Mouse (Mus musculus) forebrain, embryonic 14.5 days (tissue): Measurements from ENCODE around the gene Anp32a. TPM values are rescaled to one million over a fixed set of nuclear protein-coding genes. Genes with fewer than 3 reads are reported as not detected.

Experiments used
- ATAC-seq: fragments of 200-750 bp; cut with Nextera tagmentation; 2 replicates; pipeline ENCODE4 v1.8.0; 2017; ENCODE audit warnings: mild to moderate bottlenecking, moderate library complexity
- DNase-seq: peaks from one replicate; pipeline ENCODE4 v3.0.0-alpha.2; 2015; ENCODE audit warnings: low spot score
- H3K27ac ChIP-seq: fragments of 300-500 bp; sonication (generic); 2 replicates; pipeline ENCODE4 v1.5.1; 2014; ENCODE audit warnings: low read depth, mild to moderate bottlenecking, control low read depth, low read length, moderate library complexity
- H3K27me3 ChIP-seq: fragments of 300-500 bp; sonication (generic); replicated peaks from 2 replicates; pipeline ENCODE4 v1.6.1; 2014; ENCODE audit warnings: low read length, control low read depth, mixed read lengths; ENCODE audit not compliant: control insufficient read depth, insufficient read depth
- H3K36me3 ChIP-seq: fragments of 300-500 bp; sonication (generic); 2 replicates; pipeline ENCODE4 v1.6.1; 2014; ENCODE audit warnings: low read length, control low read depth; ENCODE audit not compliant: control insufficient read depth, insufficient read depth
- H3K4me1 ChIP-seq: fragments of 300-500 bp; sonication (generic); 2 replicates; pipeline ENCODE4 v1.6.1; 2014; ENCODE audit warnings: antibody characterized with exemption, low read length, control low read depth; ENCODE audit not compliant: control insufficient read depth, insufficient read depth
- H3K4me2 ChIP-seq: fragments of 300-500 bp; sonication (generic); 2 replicates; pipeline ENCODE4 v1.6.1; 2014; ENCODE audit warnings: mild to moderate bottlenecking, control low read depth, low read length
- H3K4me3 ChIP-seq: fragments of 300-500 bp; sonication (generic); 2 replicates; pipeline ENCODE4 v1.5.1; 2014; ENCODE audit warnings: low read depth, low read length, control low read depth
- H3K9ac ChIP-seq: fragments of 300-500 bp; sonication (generic); 2 replicates; pipeline ENCODE4 v1.6.1; 2014; ENCODE audit warnings: mild to moderate bottlenecking, low read length, control low read depth, moderate library complexity
- H3K9me3 ChIP-seq: fragments of 300-500 bp; sonication (generic); replicated peaks from 2 replicates; pipeline ENCODE4 v1.6.1; 2016; ENCODE audit warnings: low read length, control low read depth, mixed read lengths; ENCODE audit not compliant: control insufficient read depth
- WGBS: fragments of 180-500 bp; shearing (Covaris S2); extraction: QIAGEN DNeasy Blood & Tissue Kit; methylation state at CpG from one replicate; pipeline ENCODE4 v1.1.7; 2014; 5-methylcytosine and 5-hydroxymethylcytosine counted together
- polyA plus RNA-seq: library from polyadenylated mRNA; unstranded; fragments of >200 nt; fragmentation: Nextera tagmentation; extraction: Ambion mirVana; gene quantifications from 2 replicates; pipeline ENCODE4 v1.2.1, GENCODE M21; 2014

Anp32a gene
- polyA plus RNA-seq, 1 experiment from 2014 or later: 118 TPM

- Histone ChIP-seq H3K4me2 (no peak overlapping the region), H3K4me1 (no peaks in the 10 kb centered on the region), H3K27ac (no peak overlapping the region), H3K9ac (no peak overlapping the region), H3K36me3 (peaks cover 29% of the 10 kb centered on the region), H3K27me3 (no peaks in the 10 kb centered on the region), H3K9me3 (no peaks in the 10 kb centered on the region), H3K4me3 (no peak overlapping the region)
- DNase-seq (no peak), ATAC-seq (no peak)
- 65% methylated on average over 10 of the region's 10 CpGs for WGBS
Measured at GRCm38 (mm10) chr9:62382519-62383084, 41.5 kb downstream of the Anp32a start.

DNA sequence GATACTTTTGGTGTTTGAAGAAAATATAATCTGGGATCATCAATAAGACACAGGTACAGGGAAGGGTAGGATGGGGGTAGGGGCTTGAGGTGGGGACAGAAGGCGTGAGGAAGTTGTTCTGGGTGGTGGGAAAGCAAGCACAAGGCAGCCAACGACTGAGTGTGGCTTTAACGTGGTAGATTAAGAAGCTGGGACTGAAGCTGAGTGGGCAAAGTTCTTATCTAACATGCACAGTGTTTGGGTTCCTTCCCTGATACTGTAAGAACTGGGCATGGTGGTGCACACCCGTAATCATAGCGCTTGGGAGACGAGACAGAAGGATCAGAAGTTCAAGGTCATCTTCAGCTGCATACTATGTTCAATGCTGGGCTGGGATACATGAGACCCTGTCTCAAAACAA is 44.0 kb downstream of the Anp32a start:
- ATAC-seq: no peak
- H3K4me1 ChIP-seq: no peaks in the 10 kb centered on the region
- WGBS: 90% methylated on average over 6 of the region's 6 CpGs

DNA sequence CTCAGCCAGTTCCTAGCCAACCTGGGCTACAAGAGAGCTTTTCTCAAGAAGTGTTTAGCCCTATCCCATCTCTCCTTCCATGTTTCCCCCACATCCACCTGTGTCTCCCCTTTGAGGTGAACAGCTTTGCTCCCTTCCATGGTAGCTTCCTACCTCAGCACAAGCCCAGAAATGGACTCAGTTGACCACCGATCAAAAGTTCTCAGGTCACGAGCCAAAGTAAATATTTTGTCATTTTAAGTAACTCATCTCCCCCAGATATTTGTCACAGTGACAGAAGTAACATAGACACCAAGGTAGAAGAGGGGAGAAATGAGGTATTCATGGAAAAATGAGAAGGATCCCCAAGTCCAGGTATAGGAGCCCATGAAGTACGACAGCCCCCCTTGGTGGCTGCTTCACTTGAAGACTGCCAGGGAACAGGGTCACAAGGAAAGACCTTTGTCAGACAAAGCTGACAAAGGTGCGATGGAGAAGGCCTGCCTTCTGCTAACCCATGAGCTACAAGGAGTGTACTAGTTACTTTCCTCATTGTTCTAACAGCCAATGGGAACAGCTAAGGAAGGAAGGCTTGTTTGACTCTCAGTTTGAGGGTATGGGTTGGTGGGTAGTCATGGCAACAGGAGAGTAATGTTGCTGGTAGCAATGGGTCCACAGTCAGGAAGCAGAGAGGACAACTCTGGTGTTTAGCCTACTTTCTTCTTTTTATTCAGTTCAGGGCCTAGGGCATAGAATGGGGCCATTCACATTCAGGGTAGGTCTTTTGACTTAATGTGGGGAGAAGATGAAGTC is 44.8 kb downstream of the Anp32a start:
- H3K9ac ChIP-seq: no peak overlapping the region
- no peak overlapping the region for H3K4me3 ChIP-seq
- ATAC-seq: no peak
- no peaks in the 10 kb centered on the region for H3K9me3 ChIP-seq
- no peak for DNase-seq
- H3K27me3 ChIP-seq: no peaks in the 10 kb centered on the region
- no peaks in the 10 kb centered on the region; the same call in 1 of the 2 replicates for H3K36me3 ChIP-seq
- no peaks in the 10 kb centered on the region for H3K4me1 ChIP-seq
- no peak overlapping the region for H3K4me2 ChIP-seq
- WGBS: 86% methylated on average over 4 of the region's 4 CpGs
- H3K27ac ChIP-seq: no peak overlapping the region

More for the DNA sequence above, 44.0 kb downstream of the Anp32a start:
- no peaks in the 10 kb centered on the region for H3K27me3 ChIP-seq
- no peak overlapping the region for H3K27ac ChIP-seq
- H3K4me2 ChIP-seq: no peak overlapping the region
- H3K9me3 ChIP-seq: no peaks in the 10 kb centered on the region
- no peak for DNase-seq
- H3K9ac ChIP-seq: no peak overlapping the region
- peaks cover 8% of the 10 kb centered on the region; the same call in 1 of the 2 replicates for H3K36me3 ChIP-seq
- H3K4me3 ChIP-seq: no peak overlapping the region

DNA sequence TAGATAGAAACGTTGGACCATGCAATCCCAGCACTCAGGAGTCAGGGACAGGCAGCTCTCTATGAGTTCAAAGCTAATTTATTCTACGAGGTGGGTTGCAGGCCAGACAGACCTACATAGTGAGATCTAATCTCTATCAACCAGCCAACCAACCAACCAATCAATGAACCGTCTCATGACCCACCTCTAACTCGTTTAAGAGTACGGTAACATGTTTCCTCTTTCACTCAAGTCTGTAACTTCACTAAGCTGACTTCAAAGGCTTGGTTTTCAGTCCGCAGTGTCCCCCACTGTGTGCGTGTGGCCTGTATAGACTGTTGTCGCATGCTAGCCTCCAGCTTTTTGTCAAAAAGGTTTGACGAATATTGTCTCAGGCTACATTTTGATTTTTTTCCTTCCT is 48.6 kb downstream of the Anp32a start:
- WGBS: 52% methylated on average over 9 of the region's 9 CpGs
- no peaks in the 10 kb centered on the region for H3K4me1 ChIP-seq
- no peak overlapping the region for H3K4me2 ChIP-seq
- no peaks in the 10 kb centered on the region for H3K36me3 ChIP-seq
- DNase-seq (no peak), ATAC-seq (no peak)
- H3K27me3 ChIP-seq: no peaks in the 10 kb centered on the region
- no peak overlapping the region for H3K27ac ChIP-seq
- no peak overlapping the region for H3K9ac ChIP-seq
- H3K9me3 ChIP-seq: no peaks in the 10 kb centered on the region
- H3K4me3 ChIP-seq: no peak overlapping the region

DNA sequence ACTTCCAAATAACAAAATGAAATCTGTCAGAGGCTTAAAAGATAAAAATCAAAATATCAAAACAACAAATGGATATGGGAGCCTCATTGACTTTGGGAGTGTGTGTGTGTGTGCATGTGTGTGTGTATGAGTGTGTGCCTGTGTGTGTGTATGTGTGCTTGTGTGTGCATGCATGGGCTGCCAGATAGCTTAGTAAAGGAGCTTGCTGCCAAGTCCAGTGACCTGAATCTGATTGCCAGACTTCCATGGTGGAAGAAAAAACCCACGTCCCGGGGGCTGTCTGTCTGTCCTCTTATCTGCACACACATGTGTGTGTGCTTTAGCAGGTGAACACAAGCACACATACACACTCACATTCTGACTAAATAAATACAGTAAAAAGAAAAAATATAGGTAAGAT is 52.4 kb downstream of the Anp32a start:
- no peak overlapping the region for H3K27ac ChIP-seq
- H3K4me1 ChIP-seq: no peaks in the 10 kb centered on the region
- ATAC-seq (no peak), DNase-seq (no peak)
- H3K4me3 ChIP-seq: no peak overlapping the region
- no peaks in the 10 kb centered on the region for H3K9me3 ChIP-seq
- no peaks in the 10 kb centered on the region for H3K36me3 ChIP-seq
- H3K9ac ChIP-seq: no peak overlapping the region
- no peak overlapping the region for H3K4me2 ChIP-seq
- WGBS: 77% methylated on average over 2 of the region's 2 CpGs
- H3K27me3 ChIP-seq: no peaks in the 10 kb centered on the region

DNA sequence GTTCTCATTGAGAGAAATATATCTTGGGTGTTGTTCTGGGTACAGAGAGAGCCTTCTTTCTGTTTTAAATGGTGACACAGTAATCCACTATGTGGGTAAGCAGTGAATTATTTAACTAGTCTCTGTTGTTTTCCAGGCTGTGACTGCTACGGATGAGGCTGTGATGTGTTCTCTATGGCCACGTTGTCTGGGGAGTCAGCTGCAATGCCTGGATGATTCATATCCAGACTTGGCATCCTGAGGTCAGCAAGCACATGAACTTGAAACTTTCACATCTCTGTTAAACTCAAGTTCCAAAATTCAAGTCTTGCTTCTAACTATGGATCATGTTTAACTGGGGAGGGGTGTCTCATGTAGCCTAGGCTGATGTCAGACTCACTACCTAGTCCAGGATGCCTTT is 53.1 kb downstream of the Anp32a start:
- no peaks in the 10 kb centered on the region for H3K9me3 ChIP-seq
- DNase-seq (no peak), ATAC-seq (no peak)
- WGBS: 72% methylated on average over 2 of the region's 2 CpGs
- no peak overlapping the region for H3K9ac ChIP-seq
- H3K4me3 ChIP-seq: no peak overlapping the region
- H3K4me2 ChIP-seq: no peak overlapping the region
- H3K27me3 ChIP-seq: no peaks in the 10 kb centered on the region
- no peaks in the 10 kb centered on the region for H3K36me3 ChIP-seq
- H3K27ac ChIP-seq: no peak overlapping the region
- H3K4me1 ChIP-seq: no peaks in the 10 kb centered on the region

DNA sequence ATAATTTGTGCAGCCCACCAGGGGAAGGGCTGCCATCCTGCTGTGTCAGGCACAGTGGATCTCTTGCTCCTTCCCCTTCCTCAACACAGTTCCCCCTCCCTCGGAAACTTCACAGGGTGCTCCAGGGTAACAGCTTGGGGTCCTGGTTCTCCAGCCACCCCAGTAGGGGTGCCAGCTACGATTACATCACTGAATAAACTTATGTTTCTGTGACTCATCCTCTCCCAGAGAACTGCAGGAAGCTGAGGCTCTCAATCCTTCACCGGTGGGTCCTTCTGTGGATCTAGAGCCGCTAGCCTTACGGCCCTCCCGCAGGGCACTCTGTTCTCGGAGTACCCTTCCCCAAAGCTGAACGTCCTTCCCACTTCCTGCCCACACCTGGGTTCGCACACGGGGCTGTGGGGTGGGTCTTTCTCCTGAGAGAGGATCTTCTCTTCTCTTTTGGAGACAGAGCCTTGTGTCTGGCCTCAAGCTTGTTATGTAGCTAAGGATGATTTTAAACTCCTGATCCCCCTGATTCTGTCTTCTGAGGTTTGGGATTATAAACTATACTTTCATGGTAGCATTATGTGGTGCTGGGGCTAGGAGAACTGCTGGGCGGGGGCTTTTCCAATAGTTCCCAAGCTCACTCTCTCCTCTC is 59.6 kb downstream of the Anp32a start:
- Histone ChIP-seq H3K4me3 (no peak overlapping the region), H3K27ac (no peak overlapping the region), H3K9me3 (no peaks in the 10 kb centered on the region), H3K4me1 (no peaks in the 10 kb centered on the region), H3K9ac (no peak overlapping the region), H3K27me3 (no peaks in the 10 kb centered on the region), H3K4me2 (no peak overlapping the region), H3K36me3 (no peaks in the 10 kb centered on the region)
- WGBS: 71% methylated on average over 11 of the region's 11 CpGs
- ATAC-seq (no peak), DNase-seq (no peak)

- no peaks in the 10 kb centered on the region for H3K27me3 ChIP-seq
- no peaks in the 10 kb centered on the region for H3K36me3 ChIP-seq
- no peak overlapping the region for H3K27ac ChIP-seq
- no peak overlapping the region for H3K4me2 ChIP-seq
- ATAC-seq (no peak), DNase-seq (no peak)
- H3K4me1 ChIP-seq: no peaks in the 10 kb centered on the region
- no peak overlapping the region for H3K4me3 ChIP-seq
- 76% methylated on average over 1 of the region's 1 CpGs for WGBS
- H3K9me3 ChIP-seq: no peaks in the 10 kb centered on the region
- no peak overlapping the region for H3K9ac ChIP-seq
Measured at GRCm38 (mm10) chr9:62401589-62401988, 60.5 kb downstream of the Anp32a start.
